Mouse (Mus musculus): ENCODE results near the gene Rbmxl1.
"Not testable (repeated sequence)": the region's sequence is repeated elsewhere in the genome, so short reads cannot be mapped to it uniquely, and the experiment has no call there.

The Rbmxl1 gene

DNA sequence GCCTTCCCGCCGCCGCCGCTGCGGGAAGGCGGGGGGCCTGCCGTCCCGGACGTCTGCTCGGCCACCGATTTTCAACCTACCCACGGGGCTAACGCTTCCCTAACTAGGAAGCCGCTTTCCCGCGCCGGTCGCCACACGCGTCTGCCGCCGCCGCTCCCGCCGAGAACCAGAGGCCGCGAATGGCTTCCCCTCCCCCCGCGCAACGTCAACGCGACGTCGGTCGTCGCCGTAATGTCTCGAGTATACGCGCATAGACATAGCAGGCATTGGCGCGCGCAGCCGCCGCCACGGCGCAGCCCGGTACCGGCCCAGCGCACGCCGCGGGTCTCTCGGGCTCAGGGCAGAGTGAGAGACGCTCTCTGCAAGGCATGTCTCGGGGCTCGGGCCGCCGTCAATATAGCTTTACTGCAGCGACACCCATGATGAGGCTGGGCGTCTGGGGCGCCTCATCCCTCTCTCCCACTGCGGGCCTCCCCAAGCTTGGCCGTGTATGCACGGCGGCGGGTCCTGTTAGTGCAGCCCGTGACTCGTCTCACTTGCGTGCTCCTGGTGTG is at the start of gene Rbmxl1:
Gene Rbmxl1, minus strand, starts transcription at position 180 of the 554 bp plus-strand sequence.
- DNase-seq (ENCODE audit: extremely low read depth, low read depth), result peak; percentile 61

- no peak for DNase-seq (ENCODE audit: extremely low read depth, low read depth)
These were observed 48.2 kb upstream of the Rbmxl1 start for GRCm38 (mm10) chr8:78556773-78557434.

DNA sequence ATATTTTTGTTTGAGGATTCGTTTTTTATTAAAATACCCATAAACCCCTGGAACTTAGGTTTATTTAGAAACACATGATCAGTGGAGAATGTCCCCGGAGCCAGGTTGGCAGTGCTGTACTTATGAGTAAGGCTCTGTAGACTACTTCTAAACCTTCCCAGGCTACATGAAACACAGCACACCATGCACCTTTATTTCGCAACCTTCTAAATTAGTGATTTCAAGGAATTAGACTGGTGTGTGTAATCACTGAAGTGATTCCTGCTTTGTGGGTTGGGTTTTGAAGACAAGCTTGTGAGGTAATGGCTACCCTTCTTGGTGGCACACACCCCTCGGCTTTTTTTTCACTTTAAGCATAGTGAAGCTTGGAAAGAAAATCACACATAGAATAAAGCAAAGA is 47.1 kb upstream of the Rbmxl1 start:
- no peak for DNase-seq (ENCODE audit: extremely low read depth, low read depth)

- DNase-seq (ENCODE audit: extremely low read depth, low read depth), result no peak
These were observed 42.0 kb upstream of the Rbmxl1 start for GRCm38 (mm10) chr8:78550752-78551134.

- no peak for DNase-seq (ENCODE audit: extremely low read depth, low read depth)
These were observed 41.5 kb upstream of the Rbmxl1 start for GRCm38 (mm10) chr8:78549971-78550751.

DNA sequence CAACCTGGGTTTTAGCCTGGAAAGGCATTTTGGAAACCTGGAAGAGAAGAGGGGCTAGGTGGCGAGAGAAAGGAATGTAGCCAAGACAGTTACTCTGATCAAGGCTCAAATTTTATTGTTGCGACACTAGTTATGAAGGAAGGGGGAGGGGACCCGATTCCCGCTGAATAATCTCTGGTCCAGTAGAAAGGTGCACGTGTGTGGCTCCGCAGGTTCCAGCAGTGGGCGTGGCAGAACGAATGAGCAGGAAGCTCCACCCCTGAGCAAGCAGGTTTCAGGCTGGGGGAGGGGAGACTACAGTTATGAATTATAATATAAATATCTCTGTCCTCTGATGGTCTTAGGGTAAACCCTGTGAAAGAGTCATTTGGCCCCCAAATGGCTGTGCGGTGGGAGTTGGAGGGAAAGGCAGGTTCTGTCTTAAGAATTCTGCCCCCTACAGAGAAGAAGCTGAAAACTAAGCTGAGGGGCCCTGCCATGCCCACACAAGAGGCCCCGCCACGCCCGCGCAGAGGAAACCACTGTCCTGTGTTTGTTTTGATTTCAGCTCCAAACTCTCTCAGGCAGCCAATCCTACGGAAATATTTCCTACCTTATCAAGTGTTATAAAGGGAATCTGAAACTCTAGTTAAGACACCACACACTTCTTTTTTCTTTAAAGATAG is 36.6 kb upstream of the Rbmxl1 start:
- not testable (repeated sequence) for DNase-seq (ENCODE audit: extremely low read depth, low read depth)

- DNase-seq (ENCODE audit: extremely low read depth, low read depth), result no peak
These were observed 35.8 kb upstream of the Rbmxl1 start for GRCm38 (mm10) chr8:78544545-78544944.

DNA sequence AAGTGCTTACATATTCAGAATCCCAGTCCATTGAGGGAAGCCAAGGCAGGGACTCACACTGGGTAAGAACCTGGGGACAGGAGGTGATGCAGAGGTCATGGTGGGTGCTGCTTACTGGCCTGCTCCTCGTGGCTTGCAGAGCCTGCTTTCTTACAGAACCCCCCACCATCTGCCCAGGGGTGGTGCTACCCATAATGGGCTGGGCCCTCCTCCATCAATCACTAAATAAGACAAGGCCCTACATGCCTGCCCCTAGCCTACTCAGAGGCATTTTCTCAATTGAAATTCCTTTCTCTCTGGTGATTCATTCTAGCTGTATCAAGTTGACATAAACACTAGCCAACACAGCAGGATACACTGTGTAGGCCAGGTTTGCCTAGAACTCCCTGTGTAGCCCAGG is 34.9 kb upstream of the Rbmxl1 start:
- DNase-seq (ENCODE audit: extremely low read depth, low read depth), result no peak

DNA sequence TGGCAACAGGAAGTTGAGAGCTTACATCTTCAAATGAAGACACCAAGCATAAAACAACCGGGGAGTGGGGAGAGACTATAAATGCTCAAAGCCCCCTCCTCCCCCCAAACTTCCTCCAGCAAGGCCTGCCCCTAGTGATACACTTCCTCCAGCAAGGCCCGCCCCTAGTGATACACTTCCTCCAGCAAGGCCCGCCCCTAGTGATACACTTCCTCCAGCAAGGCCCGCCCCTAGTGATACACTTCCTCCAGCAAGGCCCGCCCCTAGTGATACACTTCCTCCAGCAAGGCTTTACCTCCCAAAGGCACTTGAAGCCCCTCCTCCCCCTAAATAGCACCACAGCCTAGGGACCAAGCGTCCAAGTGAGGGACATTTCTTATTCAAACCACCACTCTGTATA is 34.0 kb upstream of the Rbmxl1 start:
- DNase-seq (ENCODE audit: extremely low read depth, low read depth), result not testable (repeated sequence)

GRCm38 (mm10) chr8:78537795-78538194 is 29.1 kb upstream of the Rbmxl1 start:
- DNase-seq (ENCODE audit: extremely low read depth, low read depth), result no peak

DNA sequence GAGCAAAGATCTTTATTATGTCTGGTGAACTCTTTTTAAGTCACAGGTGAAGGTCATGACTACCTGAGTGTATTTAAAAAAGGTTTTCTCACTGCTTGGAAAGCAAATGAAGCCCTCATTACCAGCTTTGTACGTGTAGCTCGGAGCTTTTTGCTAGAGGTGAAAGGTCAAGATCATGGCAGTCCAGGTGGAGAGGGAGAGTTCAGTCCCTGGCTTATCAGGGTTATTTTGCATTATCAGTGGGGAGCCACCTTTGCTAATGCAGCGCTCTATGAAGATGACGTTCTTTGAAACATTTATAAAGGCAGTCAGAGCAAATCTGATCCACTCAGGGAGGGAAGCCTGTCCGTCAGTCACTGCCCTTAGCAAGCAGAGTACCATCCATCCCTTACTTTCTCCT is 28.0 kb upstream of the Rbmxl1 start:
- no peak for DNase-seq (ENCODE audit: extremely low read depth, low read depth)

- DNase-seq (ENCODE audit: extremely low read depth, low read depth), result no peak
These were observed 25.3 kb upstream of the Rbmxl1 start for GRCm38 (mm10) chr8:78533981-78534380.

DNA sequence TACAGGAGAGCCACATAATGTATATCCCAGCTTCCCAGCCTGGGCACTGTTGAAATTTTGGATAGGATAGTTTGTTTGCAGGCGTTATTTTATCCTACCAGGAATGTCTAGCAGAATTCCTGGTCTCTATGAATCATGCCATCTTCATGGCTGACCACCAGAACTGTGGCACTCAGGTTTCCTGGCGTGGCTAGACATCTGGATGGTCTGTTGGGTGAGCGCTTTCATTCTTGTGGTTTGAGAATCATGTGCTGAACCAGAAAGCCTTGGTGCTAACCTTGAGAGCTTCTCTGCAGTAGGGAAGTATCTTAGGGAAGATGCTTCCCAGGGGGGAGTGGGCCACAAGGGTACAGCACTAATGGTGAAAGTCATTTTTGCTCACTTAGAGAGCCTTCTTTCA is 6.4 kb upstream of the Rbmxl1 start:
- no peak for DNase-seq (ENCODE audit: extremely low read depth, low read depth)

GRCm38 (mm10) chr8:78514706-78515105 is 6.0 kb upstream of the Rbmxl1 start:
- DNase-seq (ENCODE audit: extremely low read depth, low read depth), result no peak

DNA sequence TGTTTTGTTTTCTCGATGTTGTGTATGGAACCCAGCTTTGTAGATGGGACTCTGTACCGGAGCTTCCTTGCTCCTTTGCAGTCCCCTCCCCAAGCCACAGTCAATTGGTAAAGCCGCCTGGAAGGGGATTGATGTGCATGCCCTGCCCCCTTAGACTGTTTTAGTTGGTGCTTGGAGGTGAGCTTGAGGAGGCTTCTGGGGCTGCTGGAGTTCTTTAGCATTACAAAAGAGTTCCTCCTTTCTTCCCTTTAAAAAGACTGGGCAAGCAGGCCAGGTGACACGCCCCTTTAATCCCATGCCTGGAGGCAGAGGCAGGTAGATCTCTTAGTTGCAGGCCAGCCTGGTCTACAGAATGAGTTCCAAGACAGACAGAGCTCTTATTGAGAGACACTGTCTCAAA is 4.4 kb upstream of the Rbmxl1 start:
- DNase-seq (ENCODE audit: extremely low read depth, low read depth), result no peak

DNA sequence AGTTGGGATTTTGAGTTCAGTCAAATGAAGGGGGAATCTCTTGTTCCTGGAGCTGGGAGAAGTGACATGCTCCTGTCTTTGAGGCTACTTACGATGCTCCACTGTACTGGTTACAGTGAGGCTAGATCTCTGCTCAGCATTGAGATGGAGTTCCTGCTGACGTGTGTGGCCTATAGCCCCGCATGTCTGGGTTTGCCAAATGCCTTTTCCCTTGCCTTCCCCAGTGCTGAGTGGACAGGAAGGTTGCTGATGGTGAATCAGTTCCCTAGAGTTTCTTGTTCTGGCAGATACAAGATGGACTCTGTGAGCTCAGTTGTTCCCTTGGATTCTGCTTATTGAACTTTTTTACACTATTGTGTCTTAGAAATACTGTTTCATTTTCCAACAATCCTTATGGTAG is 2.2 kb upstream of the Rbmxl1 start:
- DNase-seq (ENCODE audit: extremely low read depth, low read depth), result no peak

GRCm38 (mm10) chr8:78510094-78510493 is 1.4 kb upstream of the Rbmxl1 start:
- DNase-seq (ENCODE audit: extremely low read depth, low read depth), result peak; percentile 46

DNA sequence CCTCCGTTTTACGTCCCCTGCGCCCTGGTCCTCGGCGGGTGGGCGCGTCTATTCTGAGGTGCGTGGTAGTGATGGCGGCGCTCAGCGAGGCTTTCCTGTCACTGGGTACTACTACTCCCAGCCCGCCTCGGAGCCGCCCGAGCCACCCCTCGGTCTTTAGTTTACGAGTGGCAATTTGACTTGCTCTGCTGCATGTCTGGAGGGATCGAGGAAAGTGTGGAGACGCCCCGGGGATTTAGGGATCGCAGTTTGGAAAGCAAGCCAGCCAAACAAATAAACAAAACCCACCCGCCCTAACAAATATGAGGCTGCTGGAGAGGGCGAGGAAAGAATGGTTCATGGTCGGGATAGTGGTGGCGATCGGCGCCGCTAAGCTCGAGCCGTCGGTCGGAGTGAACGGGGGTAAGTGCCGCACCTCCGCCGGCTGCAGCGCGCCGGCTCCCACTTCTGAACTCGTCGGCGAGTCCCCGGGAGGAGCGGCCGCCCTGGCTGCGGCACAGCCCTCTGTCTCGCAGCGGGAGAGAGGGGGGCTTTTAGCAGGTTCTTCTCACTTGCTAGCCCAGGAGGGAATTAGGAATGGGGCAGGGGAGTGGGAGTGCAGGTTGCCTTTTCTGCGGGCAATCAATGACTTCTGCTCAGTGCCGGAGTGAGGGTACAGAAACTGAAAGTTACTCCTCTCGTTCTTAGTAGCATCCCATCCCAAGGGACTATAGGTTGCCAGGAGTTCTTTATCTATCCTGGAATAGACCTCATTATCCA is 754 bp upstream of the Rbmxl1 start, which contains the start of gene Slc10a7:
Gene Slc10a7, plus strand, starts transcription at position 74 of the 759 bp plus-strand sequence.
- DNase-seq (ENCODE audit: extremely low read depth, low read depth), result peak; percentile 60

DNA sequence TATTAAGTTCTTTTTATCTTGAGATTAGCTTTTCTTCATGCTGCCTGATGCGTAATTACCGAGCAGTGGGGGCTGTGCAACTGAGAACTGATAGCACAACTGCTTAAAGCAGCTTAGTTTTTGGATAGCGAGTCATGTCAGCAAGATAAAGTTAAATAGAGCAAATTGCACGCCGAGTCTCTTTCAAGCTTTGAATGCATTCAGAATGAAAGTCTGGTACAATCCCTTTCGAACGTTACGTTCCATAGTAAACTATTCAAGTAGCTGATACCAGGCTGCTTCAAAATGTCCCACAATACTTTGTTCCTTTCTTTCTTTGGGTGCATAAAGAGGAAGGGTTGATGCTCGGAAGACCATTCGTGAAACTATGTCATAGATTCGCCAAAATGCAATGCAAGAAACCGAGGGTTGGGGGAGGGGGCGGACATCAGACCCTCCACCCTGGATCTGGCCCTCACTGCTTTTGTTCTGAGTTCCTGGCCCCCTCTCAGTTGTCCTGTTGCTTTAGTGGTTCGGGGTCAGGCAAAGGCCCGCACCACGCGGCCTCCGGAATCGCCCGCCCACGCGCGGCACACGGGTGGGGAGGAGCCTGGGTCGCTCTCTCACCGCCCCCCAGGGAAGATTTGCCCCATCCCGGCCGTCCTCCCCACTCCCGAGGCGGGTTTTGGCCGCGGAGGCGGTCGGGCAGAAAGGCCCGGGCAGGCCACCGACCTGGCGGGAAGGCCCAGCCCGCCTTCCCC is 549 bp downstream of the Rbmxl1 start:
- DNase-seq (ENCODE audit: extremely low read depth, low read depth), result peak; percentile 57

GRCm38 (mm10) chr8:78502706-78503105 is 6.0 kb downstream of the Rbmxl1 start:
- no peak for DNase-seq (ENCODE audit: extremely low read depth, low read depth)

DNA sequence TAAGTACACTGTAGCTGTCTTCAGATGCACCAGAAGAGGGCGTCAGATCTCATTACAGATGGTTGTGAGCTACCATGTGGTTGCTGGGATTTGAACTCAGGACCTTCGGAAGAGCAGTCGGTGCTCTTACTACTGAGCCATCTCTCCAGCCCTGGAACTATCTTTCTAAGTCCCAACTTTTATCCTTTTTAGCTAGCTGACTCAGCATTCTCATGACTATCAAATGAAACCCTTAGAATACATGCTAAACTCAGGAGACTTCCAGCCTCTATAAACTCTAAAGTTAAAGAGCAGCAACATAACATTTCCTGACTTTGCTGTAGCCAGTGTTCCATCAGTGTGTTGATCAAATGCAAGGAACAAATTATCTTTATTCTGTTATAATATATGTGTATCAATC is 12.4 kb downstream of the Rbmxl1 start:
- not testable (repeated sequence) for DNase-seq (ENCODE audit: extremely low read depth, low read depth)
